16 mouse cellular contexts compared by ENCODE assay signal in the genomic region with DNA sequence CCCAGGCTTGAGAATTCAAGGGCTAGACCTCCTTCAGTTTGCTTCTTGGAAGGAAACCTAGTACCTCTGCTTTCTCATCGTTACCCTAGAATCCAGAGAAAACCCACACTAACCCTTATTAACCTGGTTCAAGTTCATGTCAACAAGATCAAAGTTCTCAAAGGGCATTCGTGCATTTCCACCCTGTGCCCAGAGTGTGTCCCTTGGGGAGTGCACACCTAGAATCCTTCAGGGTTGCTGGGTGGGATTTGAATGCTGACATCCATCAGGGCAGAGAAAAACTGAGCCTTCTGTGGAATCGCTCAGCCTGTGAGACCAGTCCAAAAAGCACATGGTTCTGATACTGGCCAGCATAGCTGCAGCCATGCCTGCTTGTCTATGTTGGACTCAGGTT.
DNase-seq lines count a peak whose midpoint lies in the region; ATAC-seq and TF ChIP-seq lines count a peak whose summit lies in the region.
"Had no signal": no experiment of that assay in that cellular context is flagged by ENCODE, and none has a peak within 500 bp of the region (broad histone marks: within the 10 kb centered on the region; RNA-seq: fewer than 3 reads in every experiment).

No protein-coding gene starts in this region.

- ATAC-seq in limb, embryonic 15.5 days (ENCODE audit: insufficient number of reproducible peaks, low FRiP score, low TSS enrichment, low read depth), result no peak
- ATAC-seq in kidney, embryonic 16.5 days (ENCODE audit: low FRiP score, low TSS enrichment), result no peak

- TF ChIP-seq CTCF in gastrocnemius, adult 2 months (IDR thresholded peaks at IDR 0.05), result no peak

- no peak for DNase-seq in gastrocnemius, adult 2 months
- DNase-seq in gastrocnemius, adult 18-20 months (ENCODE audit: low spot score), result no peak
- DNase-seq in limb, embryonic 10.5 days (ENCODE audit: low spot score), result no peak
- peak; percentile 47 for DNase-seq in 3T3-L1 (ENCODE audit: low read depth, low spot score)
- DNase-seq in spleen, adult 12 weeks (ENCODE audit: low spot score), result no peak
- DNase-seq in frontal cortex, adult 2 months (ENCODE audit: extremely low spot score in 1 of 2, low spot score in 1 of 2), result no peak
- DNase-seq: cerebellum, adult 11-12 months; heart, postnatal 10 days; thymus, postnatal 4 days had no signal

- no peaks in the 10 kb centered on the region for H3K9me3 ChIP-seq in limb, embryonic 15.5 days
- no peaks in the 10 kb centered on the region for H3K9me3 ChIP-seq in limb, embryonic 10.5 days (replicated peaks)
- 0 out of 2 replicates have a peak, but pooled peaks cover 6% of the 10 kb centered on the region for H3K9me3 ChIP-seq in kidney, embryonic 16.5 days (ENCODE audit: low read length)
- H3K9me3 ChIP-seq: embryonic facial prominence, embryonic 12.5 days; hindbrain, embryonic 13.5 days; midbrain, embryonic 12.5 days had no signal

- H3K36me3 ChIP-seq in limb, embryonic 15.5 days, result no peaks in the 10 kb centered on the region
- no peaks in the 10 kb centered on the region for H3K36me3 ChIP-seq in limb, embryonic 10.5 days
- no peaks in the 10 kb centered on the region for H3K36me3 ChIP-seq in kidney, embryonic 16.5 days (ENCODE audit: insufficient read depth, low read length)
- H3K36me3 ChIP-seq: embryonic facial prominence, embryonic 12.5 days; hindbrain, embryonic 13.5 days; limb, embryonic 13.5 days; midbrain, embryonic 12.5 days; neural tube, embryonic 13.5 days had no signal

- intact Hi-C loops in gastrocnemius, adult 2 months (cut with DNase I), result loop anchor here (5.0 kb wide), 1 partner anchor 131 kb away; no protein-coding TSS in a partner anchor

- peaks cover 15% of the 10 kb centered on the region for H3K4me1 ChIP-seq in limb, embryonic 15.5 days
- peaks cover 12% of the 10 kb centered on the region; the same call in 1 of the 2 replicates for H3K4me1 ChIP-seq in limb, embryonic 10.5 days
- peaks cover 20% of the 10 kb centered on the region for H3K4me1 ChIP-seq in kidney, embryonic 16.5 days (ENCODE audit: insufficient read depth, low read length)
- H3K4me1 ChIP-seq: hindbrain, embryonic 13.5 days; midbrain, embryonic 12.5 days had no signal

- peak overlapping the region; percentile 58 for H3K27ac ChIP-seq in gastrocnemius, adult 2 months
- H3K27ac ChIP-seq in limb, embryonic 15.5 days, result peak overlapping the region; percentile 54; the same call in 1 of the 2 replicates
- no peak overlapping the region for H3K27ac ChIP-seq in limb, embryonic 10.5 days
- H3K27ac ChIP-seq in kidney, embryonic 16.5 days (ENCODE audit: low read length), result peak overlapping the region; percentile 91
- H3K27ac ChIP-seq: embryonic facial prominence, embryonic 12.5 days; hindbrain, embryonic 13.5 days; midbrain, embryonic 12.5 days had no signal

- no peak overlapping the region for H3K4me2 ChIP-seq in limb, embryonic 15.5 days
- H3K4me2 ChIP-seq in kidney, embryonic 16.5 days (replicated peaks; ENCODE audit: low read depth, low read length), result no peak overlapping the region
- H3K4me2 ChIP-seq: embryonic facial prominence, embryonic 12.5 days; hindbrain, embryonic 13.5 days; limb, embryonic 13.5 days; midbrain, embryonic 12.5 days; neural tube, embryonic 13.5 days had no signal

- H3K4me3 ChIP-seq in gastrocnemius, adult 2 months, result no peak overlapping the region
- H3K4me3 ChIP-seq in limb, embryonic 15.5 days, result no peak overlapping the region
- no peak overlapping the region for H3K4me3 ChIP-seq in limb, embryonic 10.5 days
- no peak overlapping the region for H3K4me3 ChIP-seq in kidney, embryonic 16.5 days (ENCODE audit: low read length)
- H3K4me3 ChIP-seq: embryonic facial prominence, embryonic 12.5 days; hindbrain, embryonic 13.5 days; limb, embryonic 13.5 days; midbrain, embryonic 12.5 days; neural tube, embryonic 13.5 days had no signal

- no peak overlapping the region for H3K9ac ChIP-seq in limb, embryonic 15.5 days
- 0 out of 2 replicates have a peak overlapping the region, but pooled peaks have one; percentile 29 for H3K9ac ChIP-seq in kidney, embryonic 16.5 days (replicated peaks; ENCODE audit: low read length)
- H3K9ac ChIP-seq: embryonic facial prominence, embryonic 12.5 days; hindbrain, embryonic 13.5 days; limb, embryonic 13.5 days; midbrain, embryonic 12.5 days; neural tube, embryonic 13.5 days had no signal

- no peaks in the 10 kb centered on the region for H3K27me3 ChIP-seq in limb, embryonic 15.5 days
- H3K27me3 ChIP-seq in limb, embryonic 10.5 days (ENCODE audit: low read depth, poor library complexity, severe bottlenecking), result no peaks in the 10 kb centered on the region
- H3K27me3 ChIP-seq in kidney, embryonic 16.5 days (ENCODE audit: insufficient read depth, low read length), result no peaks in the 10 kb centered on the region
- H3K27me3 ChIP-seq: embryonic facial prominence, embryonic 12.5 days; hindbrain, embryonic 13.5 days; limb, embryonic 13.5 days; midbrain, embryonic 12.5 days; neural tube, embryonic 13.5 days had no signal

- 59% methylated on average over 3 of the region's 3 CpGs for WGBS in limb, embryonic 15.5 days
- 78% methylated on average over 3 of the region's 3 CpGs for WGBS in limb, embryonic 10.5 days
- WGBS in kidney, embryonic 16.5 days, result 52% methylated on average over 3 of the region's 3 CpGs
